Mouse (Mus musculus) liver, postnatal 0 days (tissue): ENCODE data around the gene Thg1l. TPM values are rescaled to one million over a fixed set of nuclear protein-coding genes. Genes with fewer than 3 reads are reported as not detected.

Experiments used
- ATAC-seq: fragments of 200-750 bp; cut with Nextera tagmentation; 2 replicates; pipeline ENCODE4 v1.8.0; 2017; ENCODE audit warnings: mild to moderate bottlenecking, moderate library complexity
- DNase-seq: peaks from one replicate; pipeline ENCODE4 v3.0.0-alpha.2; 2016
- H3K27ac ChIP-seq: fragments of 300-500 bp; sonication (generic); 2 replicates; pipeline ENCODE4 v1.5.1; 2014; ENCODE audit warnings: antibody characterized with exemption, moderate library complexity, mild to moderate bottlenecking, low read depth
- H3K27me3 ChIP-seq: fragments of 300-500 bp; sonication (generic); 2 replicates; pipeline ENCODE4 v1.6.1; 2014; ENCODE audit warnings: low read length, control low read depth, mixed read lengths; ENCODE audit not compliant: insufficient read depth
- H3K36me3 ChIP-seq: fragments of 300-500 bp; sonication (generic); replicated peaks from 2 replicates; pipeline ENCODE4 v1.6.1; 2014; ENCODE audit warnings: mild to moderate bottlenecking, control low read depth, low read length, moderate library complexity, mixed read lengths; ENCODE audit not compliant: insufficient read depth
- H3K4me1 ChIP-seq: fragments of 300-500 bp; sonication (generic); 2 replicates; pipeline ENCODE4 v1.6.1; 2014; ENCODE audit warnings: antibody characterized with exemption, mild to moderate bottlenecking, control low read depth; ENCODE audit not compliant: insufficient read depth
- H3K4me2 ChIP-seq: fragments of 300-500 bp; sonication (generic); 2 replicates; pipeline ENCODE4 v1.6.1; 2014; ENCODE audit warnings: low read depth, mild to moderate bottlenecking, low read length, moderate library complexity, mixed read lengths
- H3K4me3 ChIP-seq: fragments of 300-500 bp; sonication (generic); 2 replicates; pipeline ENCODE4 v1.5.1; 2014; ENCODE audit warnings: low read depth, low read length
- H3K9ac ChIP-seq: fragments of 300-500 bp; sonication (generic); replicated peaks from 2 replicates; pipeline ENCODE4 v1.6.1; 2014; ENCODE audit warnings: mild to moderate bottlenecking, moderate library complexity
- H3K9me3 ChIP-seq: fragments of 300-500 bp; sonication (generic); 2 replicates; pipeline ENCODE4 v1.6.1; 2016; ENCODE audit warnings: mild to moderate bottlenecking, control low read depth, low read length, mixed read lengths
- CTCF ChIP-seq: sonication (generic); IDR thresholded peaks from 2 replicates; pipeline ENCODE4 v1.5.1; 2016; ENCODE audit warnings: antibody characterized with exemption, low read depth
- EP300 ChIP-seq: IDR thresholded peaks from 2 replicates; pipeline ENCODE4 v1.6.1; 2016; ENCODE audit warnings: antibody characterized with exemption, low read depth, mild to moderate bottlenecking
- WGBS: fragments of 180-500 bp; shearing (Covaris S2); extraction: QIAGEN DNeasy Blood & Tissue Kit; methylation state at CpG from one replicate; pipeline ENCODE4 v1.1.7; 2014; ENCODE audit not compliant: insufficient replicate concordance; 5-methylcytosine and 5-hydroxymethylcytosine counted together
- polyA plus RNA-seq: library from polyadenylated mRNA; unstranded; fragments of >200 nt; fragmentation: Nextera tagmentation; extraction: Ambion mirVana; gene quantifications from 2 replicates; pipeline ENCODE4 v1.2.1, GENCODE M21; 2015

Thg1l gene
- polyA plus RNA-seq, 1 experiment from 2014 or later = 3.8 TPM

DNA sequence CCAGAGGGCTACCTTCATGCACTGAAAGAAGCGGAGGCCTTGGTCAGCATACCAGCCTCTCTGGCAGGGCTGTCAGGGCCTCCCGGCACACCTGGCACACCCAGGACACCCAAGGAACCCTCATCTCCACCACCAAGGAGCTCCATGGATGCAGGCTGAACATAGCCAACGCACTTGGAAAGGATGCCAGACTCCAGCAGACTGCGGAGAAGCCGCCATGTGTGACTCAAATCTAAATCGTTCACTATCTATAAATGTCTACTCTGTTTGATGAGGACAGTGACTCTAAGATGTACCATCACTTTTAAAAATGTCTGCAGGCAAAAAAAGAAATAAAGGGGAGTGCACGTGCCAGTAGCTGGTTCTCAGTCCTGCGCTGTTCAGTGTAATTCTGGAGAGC, 17.8 kb downstream of the Thg1l start:
- H3K27ac ChIP-seq = no peak overlapping the region
- H3K27me3 ChIP-seq = no peaks in the 10 kb centered on the region
- no peaks in the 10 kb centered on the region for H3K4me1 ChIP-seq
- ATAC-seq = no peak
- no peak for TF ChIP-seq CTCF
- no peak for TF ChIP-seq EP300
- peaks cover 26% of the 10 kb centered on the region for H3K36me3 ChIP-seq
- no peaks in the 10 kb centered on the region for H3K9me3 ChIP-seq
- no peak overlapping the region for H3K9ac ChIP-seq
- WGBS = 92% methylated on average over 8 of the region's 8 CpGs
- no peak for DNase-seq
- H3K4me2 ChIP-seq = no peak overlapping the region
- H3K4me3 ChIP-seq = no peak overlapping the region

DNA sequence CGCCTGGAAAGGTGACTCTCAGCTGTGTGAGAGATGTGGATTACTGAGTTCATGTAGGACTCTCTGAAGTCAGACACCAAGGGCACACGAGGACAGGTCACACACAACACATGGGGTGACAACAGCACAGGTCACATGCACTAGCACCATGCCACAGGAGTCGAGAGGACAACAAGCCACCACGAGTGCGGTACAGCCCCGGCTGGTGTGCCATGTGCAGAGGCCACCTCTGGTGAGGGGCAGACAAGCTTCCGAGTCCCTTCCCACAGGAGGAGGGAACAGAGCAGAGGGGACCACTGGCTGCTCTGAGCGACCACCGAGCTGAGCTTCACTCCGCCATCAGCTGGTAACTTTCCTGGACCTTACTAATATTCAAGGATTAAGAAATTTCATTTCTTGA, 22.5 kb downstream of the Thg1l start:
- no peak for TF ChIP-seq CTCF
- no peak for TF ChIP-seq EP300
- Histone ChIP-seq H3K9ac (no peak overlapping the region), H3K4me2 (no peak overlapping the region), H3K27me3 (no peaks in the 10 kb centered on the region), H3K9me3 (no peaks in the 10 kb centered on the region), H3K27ac (no peak overlapping the region), H3K36me3 (peaks cover 29% of the 10 kb centered on the region), H3K4me1 (no peaks in the 10 kb centered on the region), H3K4me3 (no peak overlapping the region)
- DNase-seq (no peak), ATAC-seq (no peak)
- WGBS = 87% methylated on average over 10 of the region's 10 CpGs

DNA sequence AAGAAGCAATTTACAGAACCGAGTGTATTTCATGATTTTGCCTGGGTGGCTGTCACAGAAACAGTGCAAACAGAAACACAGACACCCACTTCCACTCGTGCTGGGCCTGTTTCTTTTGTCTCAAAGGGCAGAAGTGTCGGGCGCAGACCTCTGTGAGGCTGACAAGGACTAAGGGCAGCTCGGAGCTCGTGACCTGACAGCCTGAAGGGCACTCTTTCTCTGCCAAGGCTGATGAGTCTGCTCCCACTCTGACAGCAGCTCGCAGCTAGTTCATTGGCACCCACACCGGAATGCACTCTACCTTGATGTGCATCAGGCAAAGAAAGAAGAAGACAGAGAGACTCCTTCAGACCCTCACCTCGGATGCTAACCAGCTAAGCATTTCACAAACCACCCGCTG, 25.8 kb downstream of the Thg1l start:
- H3K4me3 ChIP-seq = no peak overlapping the region
- H3K36me3 ChIP-seq = peaks cover 18% of the 10 kb centered on the region
- H3K4me2 ChIP-seq = no peak overlapping the region
- 71% methylated on average over 10 of the region's 10 CpGs for WGBS
- H3K27ac ChIP-seq = no peak overlapping the region
- no peak for ATAC-seq
- no peaks in the 10 kb centered on the region for H3K9me3 ChIP-seq
- H3K27me3 ChIP-seq = no peaks in the 10 kb centered on the region
- H3K4me1 ChIP-seq = no peaks in the 10 kb centered on the region
- H3K9ac ChIP-seq = no peak overlapping the region
- DNase-seq = no peak
- TF ChIP-seq EP300 (no peak), CTCF (no peak)

DNA sequence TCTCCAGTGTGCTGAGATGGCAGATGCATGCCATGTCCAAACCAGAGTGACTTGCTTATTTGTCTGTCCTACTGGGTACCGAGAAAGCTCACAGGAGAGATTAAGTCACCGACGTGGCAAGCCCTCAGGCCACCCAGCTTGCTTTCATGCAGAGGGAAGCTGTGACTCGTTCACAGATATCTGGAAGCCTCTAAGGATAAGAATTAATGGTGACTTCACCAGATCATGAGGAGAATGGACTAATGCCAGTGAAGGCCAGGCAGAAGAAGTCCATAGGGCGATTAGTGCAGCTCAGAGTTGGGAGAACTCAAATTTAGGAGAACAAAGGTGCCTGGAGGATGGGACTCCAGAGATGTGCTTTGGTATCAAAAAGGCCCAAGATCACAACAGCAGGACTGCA, 27.8 kb downstream of the Thg1l start:
- no peak for DNase-seq

DNA sequence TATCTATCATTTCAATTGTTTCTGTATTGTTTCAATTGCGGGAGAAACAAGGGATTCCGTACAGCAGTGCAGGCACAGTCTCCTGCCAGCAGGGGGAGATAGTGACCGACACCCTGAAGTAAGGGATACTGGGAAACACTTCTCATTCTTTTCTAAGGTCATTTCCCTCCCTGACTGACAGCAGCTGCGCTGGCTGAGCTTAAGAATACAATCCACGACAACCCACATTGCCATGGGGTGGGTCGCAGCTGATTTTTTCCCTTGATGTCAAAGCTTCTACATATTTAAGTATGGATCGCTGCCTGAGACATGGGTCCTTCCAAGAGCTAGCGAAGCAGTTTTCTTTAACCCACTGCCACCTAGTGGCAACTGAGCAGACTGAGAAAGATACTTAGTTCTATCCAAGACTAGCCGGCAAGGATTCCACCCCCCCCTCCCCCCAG, 28.6 kb downstream of the Thg1l start:
- Histone ChIP-seq H3K9me3 (no peaks in the 10 kb centered on the region), H3K4me3 (peak overlapping the region; percentile 50), H3K4me2 (peak overlapping the region; percentile 75), H3K9ac (0 out of 2 replicates have a peak overlapping the region, but pooled peaks have one; percentile 47), H3K27ac (no peak overlapping the region), H3K27me3 (no peaks in the 10 kb centered on the region), H3K36me3 (peaks cover 2% of the 10 kb centered on the region; the same call in 1 of the 2 replicates), H3K4me1 (peaks cover 4% of the 10 kb centered on the region; the same call in 1 of the 2 replicates)
- WGBS = under 1% methylated on average over 9 of the region's 9 CpGs
- ATAC-seq (peak; percentile 89), DNase-seq (peak; percentile 78)
- TF ChIP-seq CTCF (peak; percentile 83), EP300 (no peak)

More for the DNA sequence above, 27.8 kb downstream of the Thg1l start:
- H3K4me1 ChIP-seq = peaks cover 3% of the 10 kb centered on the region; the same call in 1 of the 2 replicates
- H3K4me3 ChIP-seq = no peak overlapping the region
- no peak overlapping the region for H3K27ac ChIP-seq
- TF ChIP-seq CTCF (no peak), EP300 (no peak)
- peaks cover 3% of the 10 kb centered on the region for H3K36me3 ChIP-seq
- no peak for ATAC-seq
- H3K9ac ChIP-seq = no peak overlapping the region
- 70% methylated on average over 5 of the region's 5 CpGs for WGBS
- H3K9me3 ChIP-seq = no peaks in the 10 kb centered on the region
- no peak overlapping the region for H3K4me2 ChIP-seq
- H3K27me3 ChIP-seq = no peaks in the 10 kb centered on the region

DNA sequence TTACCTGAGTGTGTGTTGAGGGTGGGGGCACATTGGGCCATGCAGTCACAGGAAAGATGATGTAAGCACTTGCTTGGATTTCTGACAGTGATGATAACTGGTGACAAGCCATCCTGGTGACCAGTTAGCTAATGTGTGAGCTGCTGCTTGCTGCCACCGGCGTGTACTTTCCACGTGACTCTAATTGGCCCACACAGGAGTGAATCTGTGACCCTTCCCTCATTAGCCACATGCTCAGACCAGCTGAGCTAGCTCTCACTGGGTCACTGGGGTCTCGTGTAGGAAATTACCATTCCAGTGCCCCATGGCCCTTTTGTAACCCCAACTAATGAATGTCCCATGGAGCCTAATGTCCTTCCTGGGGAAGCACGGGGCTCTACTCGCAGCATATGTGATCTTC, 29.9 kb downstream of the Thg1l start:
- WGBS = 73% methylated on average over 6 of the region's 6 CpGs
- Histone ChIP-seq H3K9ac (no peak overlapping the region), H3K4me1 (peaks cover 6% of the 10 kb centered on the region; the same call in 1 of the 2 replicates), H3K36me3 (no peaks in the 10 kb centered on the region; the same call in 1 of the 2 replicates), H3K4me2 (no peak overlapping the region), H3K9me3 (no peaks in the 10 kb centered on the region), H3K4me3 (no peak overlapping the region), H3K27ac (no peak overlapping the region), H3K27me3 (no peaks in the 10 kb centered on the region)
- DNase-seq (no peak), ATAC-seq (no peak)
- TF ChIP-seq EP300 (no peak), CTCF (no peak)
